Mouse (Mus musculus) bone marrow, adult 2 months (tissue): ENCODE measurements around the gene Reln.

ENCODE experiments used
- CTCF ChIP-seq: fragments of 200-500 bp; IDR thresholded peaks from 2 replicates; pipeline ENCODE4 v1.5.1; 2011; ENCODE audit warnings: low read length, control low read depth; ENCODE audit not compliant: control insufficient read depth, insufficient read depth
- POLR2A ChIP-seq: fragments of 200-500 bp; IDR thresholded peaks from 2 replicates; pipeline ENCODE4 v1.6.1; 2011; ENCODE audit warnings: low read depth, mild to moderate bottlenecking, control low read depth, low read length, borderline replicate concordance; ENCODE audit not compliant: control insufficient read depth

- TF ChIP-seq CTCF = no peak
- no peak for TF ChIP-seq POLR2A
These were observed 410.3 kb downstream of the Reln start for GRCm38 (mm10) chr5:21934173-21934698.
